Mouse (Mus musculus) kidney, adult 2 months (tissue): Measurements from ENCODE around the gene Ddx59.

Experiments used
- CTCF ChIP-seq: fragments of 200-500 bp; conservative IDR thresholded peaks from 2 replicates; pipeline ENCODE4 v1.5.1; 2011; ENCODE audit warnings: low read depth, mild to moderate bottlenecking, control low read depth, low read length, moderate library complexity, mixed read lengths; ENCODE audit not compliant: insufficient read depth, insufficient read length
- POLR2A ChIP-seq: fragments of 200-500 bp; IDR thresholded peaks from one replicate; pipeline ENCODE4 v1.6.1; 2011; ENCODE audit warnings: low read depth, low read length, control low read depth

GRCm38 (mm10) chr1:136450206-136450605, 35.1 kb downstream of the Ddx59 start:
- no peak for TF ChIP-seq POLR2A
- no peak for TF ChIP-seq CTCF
